Mouse (Mus musculus) heart, embryonic 11.5 days (tissue): ENCODE data around the gene Me3. TPM values are rescaled to one million over a fixed set of nuclear protein-coding genes. Genes with fewer than 3 reads are reported as not detected.

Experiments used
- ATAC-seq: fragments of 200-750 bp; cut with Nextera tagmentation; replicated peaks from 2 replicates; pipeline ENCODE4 v1.8.0; 2017; ENCODE audit warnings: moderate library complexity; ENCODE audit not compliant: insufficient number of reproducible peaks, low FRiP score, low TSS enrichment
- H3K27ac ChIP-seq: fragments of 300-500 bp; sonication (generic); 2 replicates; pipeline ENCODE4 v1.5.1; 2014; ENCODE audit warnings: mild to moderate bottlenecking, low read depth, low read length
- H3K27me3 ChIP-seq: fragments of 300-500 bp; sonication (generic); 2 replicates; pipeline ENCODE4 v1.6.1; 2014; ENCODE audit warnings: mild to moderate bottlenecking, low read length, mixed read lengths; ENCODE audit not compliant: control insufficient read depth, insufficient read depth
- H3K36me3 ChIP-seq: fragments of 300-500 bp; sonication (generic); 2 replicates; pipeline ENCODE4 v1.6.1; 2014; ENCODE audit warnings: mild to moderate bottlenecking, low read length, moderate library complexity, mixed read lengths; ENCODE audit not compliant: control insufficient read depth, insufficient read depth
- H3K4me1 ChIP-seq: fragments of 300-500 bp; sonication (generic); 2 replicates; pipeline ENCODE4 v1.6.1; 2014; ENCODE audit warnings: low read length; ENCODE audit not compliant: control insufficient read depth, insufficient read depth
- H3K4me2 ChIP-seq: fragments of 300-500 bp; sonication (generic); 2 replicates; pipeline ENCODE4 v1.6.1; 2014; ENCODE audit warnings: mild to moderate bottlenecking, moderate library complexity
- H3K4me3 ChIP-seq: fragments of 300-500 bp; sonication (generic); 2 replicates; pipeline ENCODE4 v1.5.1; 2014; ENCODE audit warnings: low read depth, low read length
- H3K9ac ChIP-seq: fragments of 300-500 bp; sonication (generic); 2 replicates; pipeline ENCODE4 v1.6.1; 2014; ENCODE audit warnings: mild to moderate bottlenecking, low read depth, low read length, moderate library complexity
- H3K9me3 ChIP-seq: fragments of 300-500 bp; sonication (generic); replicated peaks from 2 replicates; pipeline ENCODE4 v1.6.1; 2016; ENCODE audit warnings: low read length; ENCODE audit not compliant: control insufficient read depth
- WGBS: fragments of 180-500 bp; shearing (Covaris S2); extraction: QIAGEN DNeasy Blood & Tissue Kit; methylation state at CpG from one replicate; pipeline ENCODE4 v1.1.7; 2014; ENCODE audit not compliant: insufficient replicate concordance; 5-methylcytosine and 5-hydroxymethylcytosine counted together
- polyA plus RNA-seq: library from polyadenylated mRNA; unstranded; fragments of >200 nt; fragmentation: Nextera tagmentation; extraction: Ambion mirVana; gene quantifications from 2 replicates; pipeline ENCODE4 v1.2.1, GENCODE M21; 2014

The Me3 gene
- polyA plus RNA-seq, 1 experiment from 2014 or later: 2.6 TPM

GRCm38 (mm10) chr7:89623331-89623730, 8.9 kb upstream of the Me3 start:
- H3K27ac ChIP-seq: no peak overlapping the region
- ATAC-seq: no peak
- no peaks in the 10 kb centered on the region for H3K9me3 ChIP-seq
- no peak overlapping the region for H3K4me2 ChIP-seq
- H3K4me1 ChIP-seq: no peaks in the 10 kb centered on the region
- H3K4me3 ChIP-seq: no peak overlapping the region
- no peak overlapping the region for H3K9ac ChIP-seq
- 82% methylated on average over 4 of the region's 4 CpGs for WGBS
- H3K27me3 ChIP-seq: no peaks in the 10 kb centered on the region
- H3K36me3 ChIP-seq: no peaks in the 10 kb centered on the region

GRCm38 (mm10) chr7:89627393-89627792, 4.8 kb upstream of the Me3 start:
- Histone ChIP-seq H3K4me1 (no peaks in the 10 kb centered on the region), H3K9me3 (no peaks in the 10 kb centered on the region), H3K9ac (no peak overlapping the region), H3K27ac (no peak overlapping the region), H3K36me3 (no peaks in the 10 kb centered on the region), H3K4me2 (no peak overlapping the region), H3K4me3 (no peak overlapping the region), H3K27me3 (no peaks in the 10 kb centered on the region)
- ATAC-seq: no peak

- ATAC-seq: no peak
- Histone ChIP-seq H3K9ac (no peak overlapping the region), H3K4me3 (no peak overlapping the region), H3K4me1 (no peaks in the 10 kb centered on the region), H3K36me3 (no peaks in the 10 kb centered on the region), H3K27ac (no peak overlapping the region), H3K27me3 (no peaks in the 10 kb centered on the region), H3K9me3 (no peaks in the 10 kb centered on the region), H3K4me2 (no peak overlapping the region)
- 19% methylated on average over 2 of the region's 2 CpGs for WGBS
These were observed 4.2 kb upstream of the Me3 start for GRCm38 (mm10) chr7:89628006-89628405.

- WGBS: 80% methylated on average over 4 of the region's 4 CpGs
- no peaks in the 10 kb centered on the region for H3K36me3 ChIP-seq
- H3K9me3 ChIP-seq: no peaks in the 10 kb centered on the region
These were observed 3.2 kb upstream of the Me3 start for GRCm38 (mm10) chr7:89629006-89629405.

GRCm38 (mm10) chr7:89629914-89630313, 2.3 kb upstream of the Me3 start:
- H3K27ac ChIP-seq: no peak overlapping the region
- H3K4me1 ChIP-seq: no peaks in the 10 kb centered on the region
- WGBS: 59% methylated on average over 3 of the region's 3 CpGs
- no peak overlapping the region for H3K4me2 ChIP-seq
- no peak overlapping the region for H3K9ac ChIP-seq
- no peak for ATAC-seq
- H3K36me3 ChIP-seq: no peaks in the 10 kb centered on the region
- H3K9me3 ChIP-seq: no peaks in the 10 kb centered on the region
- no peak overlapping the region for H3K4me3 ChIP-seq
- no peaks in the 10 kb centered on the region for H3K27me3 ChIP-seq

More at GRCm38 (mm10) chr7:89629006-89629405, 3.2 kb upstream of the Me3 start:
- ATAC-seq: no peak
- H3K27me3 ChIP-seq: no peaks in the 10 kb centered on the region
- no peaks in the 10 kb centered on the region for H3K4me1 ChIP-seq
- H3K27ac ChIP-seq: no peak overlapping the region
- H3K4me3 ChIP-seq: no peak overlapping the region
- no peak overlapping the region for H3K4me2 ChIP-seq
- no peak overlapping the region for H3K9ac ChIP-seq

GRCm38 (mm10) chr7:89630796-89631195, 1.4 kb upstream of the Me3 start:
- Histone ChIP-seq H3K27me3 (no peaks in the 10 kb centered on the region), H3K4me1 (no peaks in the 10 kb centered on the region), H3K4me3 (no peak overlapping the region), H3K4me2 (no peak overlapping the region), H3K9ac (no peak overlapping the region), H3K27ac (no peak overlapping the region), H3K9me3 (no peaks in the 10 kb centered on the region), H3K36me3 (no peaks in the 10 kb centered on the region)
- 60% methylated on average over 3 of the region's 3 CpGs for WGBS
- no peak for ATAC-seq

GRCm38 (mm10) chr7:89640533-89640932, 8.3 kb downstream of the Me3 start:
- Histone ChIP-seq H3K4me3 (no peak overlapping the region), H3K4me2 (no peak overlapping the region), H3K9me3 (no peaks in the 10 kb centered on the region), H3K4me1 (peaks cover 13% of the 10 kb centered on the region; the same call in 1 of the 2 replicates), H3K27me3 (no peaks in the 10 kb centered on the region), H3K36me3 (no peaks in the 10 kb centered on the region), H3K27ac (no peak overlapping the region), H3K9ac (no peak overlapping the region)
- ATAC-seq: no peak
- WGBS: 78% methylated on average over 6 of the region's 6 CpGs

GRCm38 (mm10) chr7:89640944-89641661, 8.9 kb downstream of the Me3 start:
- 47% methylated on average over 8 of the region's 8 CpGs for WGBS
- no peak overlapping the region for H3K4me2 ChIP-seq
- H3K9me3 ChIP-seq: no peaks in the 10 kb centered on the region
- no peak overlapping the region for H3K9ac ChIP-seq
- H3K27me3 ChIP-seq: no peaks in the 10 kb centered on the region
- no peaks in the 10 kb centered on the region for H3K36me3 ChIP-seq
- no peak; the same call in 1 of the 2 replicates for ATAC-seq
- no peak overlapping the region for H3K4me3 ChIP-seq
- H3K27ac ChIP-seq: no peak overlapping the region
- peaks cover 13% of the 10 kb centered on the region; the same call in 1 of the 2 replicates for H3K4me1 ChIP-seq

GRCm38 (mm10) chr7:89645015-89645414, 12.8 kb downstream of the Me3 start:
- Histone ChIP-seq H3K9me3 (no peaks in the 10 kb centered on the region), H3K27ac (0 out of 2 replicates have a peak overlapping the region, but pooled peaks have one; percentile 50), H3K4me2 (no peak overlapping the region), H3K9ac (no peak overlapping the region), H3K4me1 (peaks cover 13% of the 10 kb centered on the region; the same call in 1 of the 2 replicates), H3K36me3 (no peaks in the 10 kb centered on the region), H3K4me3 (no peak overlapping the region), H3K27me3 (no peaks in the 10 kb centered on the region)
- no peak for ATAC-seq
- 43% methylated on average over 3 of the region's 3 CpGs for WGBS
